Mouse (Mus musculus) adrenal gland, postnatal 36 days (tissue): ENCODE data around the gene Sgpl1. TPM values are rescaled to one million over a fixed set of nuclear protein-coding genes. Genes with fewer than 3 reads are reported as not detected.

ENCODE experiments used
- microRNA-seq: library from miRNA; unstranded; fragments of <30 nt; microRNA quantifications from one replicate; pipeline ENCODE4 v1.2.0, GENCODE M21; 2021
- total RNA-seq, 2 experiments: library from RNA; stranded (reverse); gene quantifications; 2 replicates each; pipeline ENCODE4 v1.2.3; 2021

Sgpl1 gene
- total RNA-seq, 2 experiments from 2014 or later = 67.4 to 86.0 TPM

Small RNAs within 50 kb of the gene (microRNA-seq; reads per million reads assigned to microRNA genes)
- not detected for gene Gm44308

Other genes starting within 250 kb of the Sgpl1 start
- gene Pcbd1, start 58.4 kb downstream of the Sgpl1 start, total RNA-seq = 10 to 100 TPM; 12.7 to 14.5 TPM
- not detected for gene Tbata, start 24.3 kb upstream of the Sgpl1 start, total RNA-seq
- 1 to 10 TPM; 2.1 to 3.9 TPM for gene Adamts14, start 125.7 kb upstream of the Sgpl1 start, total RNA-seq
- under 1 TPM in 1 of 2 experiments, not detected in 1; 0.26 TPM for gene Prf1, start 150.1 kb upstream of the Sgpl1 start, total RNA-seq
- gene Pald1, start 235.8 kb upstream of the Sgpl1 start, total RNA-seq = 10 to 100 TPM; 21.0 to 22.8 TPM